ENCODE assay signal across 9 mouse cellular contexts in the genomic region with DNA sequence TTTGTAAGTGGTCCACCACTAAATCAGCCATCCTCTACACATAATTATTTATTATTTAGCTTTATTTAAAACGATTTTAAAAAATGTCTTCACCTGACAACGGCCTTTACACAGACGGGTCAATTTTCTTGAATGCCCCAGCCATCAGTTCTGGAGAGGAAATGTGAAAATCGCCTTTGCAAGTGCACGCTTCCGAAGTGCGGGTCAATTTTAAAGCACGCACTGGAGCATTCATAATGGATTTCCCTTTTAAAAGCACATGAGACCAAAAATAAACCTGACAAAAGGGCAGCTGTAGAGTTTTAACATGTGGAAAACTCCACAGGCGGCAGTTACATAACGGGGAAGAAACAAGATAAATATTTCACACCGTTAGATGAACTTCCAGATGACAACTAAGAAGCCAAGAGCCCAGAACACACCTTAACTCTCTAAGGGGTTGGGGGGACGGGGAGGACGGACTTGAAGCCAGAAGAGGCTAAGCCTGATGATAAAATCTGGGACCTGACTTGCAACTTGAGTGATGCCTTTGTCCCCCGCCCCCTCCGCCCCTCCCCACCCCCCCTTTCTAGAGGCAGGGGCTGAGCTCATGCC. TPM values are rescaled to one million over a fixed set of nuclear protein-coding genes. Genes with fewer than 3 reads are reported as not detected.
DNase-seq lines count a peak whose midpoint lies in the region; ATAC-seq and TF ChIP-seq lines count a peak whose summit lies in the region.
"Had no signal": no experiment of that assay in that cellular context is flagged by ENCODE, and none has a peak within 500 bp of the region (broad histone marks: within the 10 kb centered on the region; RNA-seq: fewer than 3 reads in every experiment).

No protein-coding gene starts in this region.

- H3K9me3 ChIP-seq in ES-Bruce4 (replicated peaks; ENCODE audit: control insufficient read depth, insufficient read depth, low read length, poor library complexity, severe bottlenecking) = no peaks in the 10 kb centered on the region
- H3K9me3 ChIP-seq in heart, embryonic 15.5 days (replicated peaks) = no peaks in the 10 kb centered on the region
- H3K9me3 ChIP-seq in liver, embryonic 16.5 days (replicated peaks; ENCODE audit: control insufficient read depth, low read length) = no peaks in the 10 kb centered on the region

- peak overlapping the region; percentile 74 for H3K27ac ChIP-seq in ES-Bruce4 (ENCODE audit: insufficient read depth, low read length)
- H3K27ac ChIP-seq in bone marrow macrophage, adult 2 months (ENCODE audit: insufficient read depth, low read depth, low read length) = no peak overlapping the region
- H3K27ac ChIP-seq in heart, embryonic 15.5 days = peak overlapping the region; percentile 47; the same call in 1 of the 2 replicates
- no peak overlapping the region for H3K27ac ChIP-seq in liver, embryonic 16.5 days (ENCODE audit: low read length)

- H3K4me2 ChIP-seq in heart, embryonic 15.5 days = peak overlapping the region; percentile 100
- peak overlapping the region; percentile 72 for H3K4me2 ChIP-seq in liver, embryonic 16.5 days (ENCODE audit: low read depth, low read length)

- no peak for TF ChIP-seq CTCF in ES-Bruce4 (IDR thresholded peaks at IDR 0.05; ENCODE audit: low read depth, low read length)
- TF ChIP-seq CTCF in bone marrow macrophage, adult 2 months (IDR thresholded peaks at IDR 0.05; ENCODE audit: low read depth, low read length) = no peak

- TF ChIP-seq POLR2A in ES-Bruce4 (IDR thresholded peaks at IDR 0.05; ENCODE audit: insufficient read depth, low read length) = no peak
- TF ChIP-seq POLR2A in bone marrow macrophage, adult 2 months (IDR thresholded peaks at IDR 0.05; ENCODE audit: borderline replicate concordance, low read depth, low read length) = no peak

- no peak for TF ChIP-seq EP300 in ES-Bruce4 (IDR thresholded peaks at IDR 0.05; ENCODE audit: insufficient read depth, low read depth, low read length)

- no peaks in the 10 kb centered on the region for H3K27me3 ChIP-seq in ES-Bruce4 (ENCODE audit: control insufficient read depth, insufficient read depth, low read length, poor library complexity, severe bottlenecking)
- no peaks in the 10 kb centered on the region for H3K27me3 ChIP-seq in heart, embryonic 15.5 days
- H3K27me3 ChIP-seq in liver, embryonic 16.5 days (ENCODE audit: control insufficient read depth, insufficient read depth, low read depth, low read length) = peaks cover 27% of the 10 kb centered on the region

- WGBS in heart, embryonic 15.5 days = 4% methylated on average over 15 of the region's 15 CpGs
- 5% methylated on average over 15 of the region's 15 CpGs for WGBS in liver, embryonic 16.5 days (ENCODE audit: insufficient replicate concordance)

- DNase-seq in cerebellum, adult 9-11 months = no peak
- DNase-seq in spleen, postnatal 14 days (ENCODE audit: low spot score in 2 of 2) = no peak
- DNase-seq in adrenal gland, postnatal 10 days = no peak
- DNase-seq in urinary bladder, postnatal 14 days (ENCODE audit: low spot score) = no peak

- H3K4me3 ChIP-seq in ES-Bruce4 (ENCODE audit: low read depth, low read length) = peak overlapping the region; percentile 75; the same call in 1 of the 2 replicates
- H3K4me3 ChIP-seq in bone marrow macrophage, adult 2 months (ENCODE audit: insufficient read depth, low read length) = peak overlapping the region; percentile 55; the same call in 1 of the 2 replicates
- H3K4me3 ChIP-seq in heart, embryonic 15.5 days = peak overlapping the region; percentile 75
- H3K4me3 ChIP-seq in liver, embryonic 16.5 days (ENCODE audit: low read depth, low read length) = peak overlapping the region; percentile 59

- peaks cover 3% of the 10 kb centered on the region for H3K4me1 ChIP-seq in ES-Bruce4 (ENCODE audit: control insufficient read depth, insufficient read depth, low read length)
- no peaks in the 10 kb centered on the region for H3K4me1 ChIP-seq in bone marrow macrophage, adult 2 months (ENCODE audit: control insufficient read depth, insufficient read depth, low read length)
- H3K4me1 ChIP-seq in heart, embryonic 15.5 days (replicated peaks) = peaks cover 15% of the 10 kb centered on the region; the same call in 1 of the 2 replicates
- no peaks in the 10 kb centered on the region for H3K4me1 ChIP-seq in liver, embryonic 16.5 days (ENCODE audit: control insufficient read depth, low read depth, low read length)

- H3K9ac ChIP-seq in ES-Bruce4 (ENCODE audit: low read depth, poor library complexity, severe bottlenecking) = peak overlapping the region; percentile 83
- H3K9ac ChIP-seq in heart, embryonic 15.5 days = peak overlapping the region; percentile 67
- H3K9ac ChIP-seq in liver, embryonic 16.5 days (ENCODE audit: low read depth, low read length) = no peak overlapping the region

- peaks cover 8% of the 10 kb centered on the region for H3K36me3 ChIP-seq in ES-Bruce4 (ENCODE audit: control insufficient read depth, insufficient read depth, low read length, poor library complexity, severe bottlenecking)
- H3K36me3 ChIP-seq in heart, embryonic 15.5 days = no peaks in the 10 kb centered on the region
- no peaks in the 10 kb centered on the region for H3K36me3 ChIP-seq in liver, embryonic 16.5 days (ENCODE audit: control insufficient read depth, insufficient read depth)

- ATAC-seq in heart, embryonic 15.5 days (replicated peaks; ENCODE audit: insufficient number of reproducible peaks, insufficient read depth, low FRiP score, low read depth) = no peak
- no peak for ATAC-seq in liver, embryonic 16.5 days (ENCODE audit: low read depth)

RNA-seq across cellular contexts. Expression of a gene that starts 0.6 kb away (rescaled TPM):
- polyA plus RNA-seq in ES-Bruce4 (2011; ENCODE audit: insufficient read depth, insufficient read length, low read depth, missing spikeins) = 43.5 and 52.7 TPM in 2 replicates
- not detected in 2 replicates for polyA plus RNA-seq in bone marrow macrophage, adult 2 months (2012; ENCODE audit: insufficient read depth, insufficient read length, missing spikeins)
- 7.3 and 7.4 TPM in 2 replicates for polyA plus RNA-seq in heart, embryonic 15.5 days (2015; fragmentation: Nextera tagmentation; extraction: Ambion mirVana)
- polyA plus RNA-seq in liver, embryonic 16.5 days (2015; fragmentation: Nextera tagmentation; extraction: Ambion mirVana) = 2.6 and 2.7 TPM in 2 replicates
- 10 to 100 TPM; 20.1 TPM for total RNA-seq in adrenal gland, postnatal 10 days (2021)
- total RNA-seq: neutrophil, adult 5-6 weeks had no signal

RNA-seq across cellular contexts. Expression of a gene that starts 37.8 kb away (rescaled TPM):
- 50.1 and 53.2 TPM in 2 replicates for polyA plus RNA-seq in ES-Bruce4 (2011; ENCODE audit: insufficient read depth, insufficient read length, low read depth, missing spikeins)
- 17.9 and 20.0 TPM in 2 replicates for polyA plus RNA-seq in bone marrow macrophage, adult 2 months (2012; ENCODE audit: insufficient read depth, insufficient read length, missing spikeins)
- 41.3 and 50.4 TPM in 2 replicates for polyA plus RNA-seq in heart, embryonic 15.5 days (2015; fragmentation: Nextera tagmentation; extraction: Ambion mirVana)
- 21.1 and 21.8 TPM in 2 replicates for polyA plus RNA-seq in liver, embryonic 16.5 days (2015; fragmentation: Nextera tagmentation; extraction: Ambion mirVana)
- total RNA-seq in adrenal gland, postnatal 10 days (2021) = 10 to 100 TPM; 48.7 to 51.8 TPM

Comparison
In these comparisons a context has a peak if more than half of its experiments do, and no peak if none do; other contexts are left out.
1. H3K27ac ChIP-seq: peak in ES-Bruce4 (single experiment) and heart, embryonic 15.5 days (single experiment); none in bone marrow macrophage, adult 2 months (single experiment) and liver, embryonic 16.5 days (single experiment).
2. Peak in every context shown above with its lines, with median percentiles within 50 percentile points of each other: H3K4me3 ChIP-seq.